ENCODE assay signal across 39 mouse cellular contexts in the genomic region with DNA sequence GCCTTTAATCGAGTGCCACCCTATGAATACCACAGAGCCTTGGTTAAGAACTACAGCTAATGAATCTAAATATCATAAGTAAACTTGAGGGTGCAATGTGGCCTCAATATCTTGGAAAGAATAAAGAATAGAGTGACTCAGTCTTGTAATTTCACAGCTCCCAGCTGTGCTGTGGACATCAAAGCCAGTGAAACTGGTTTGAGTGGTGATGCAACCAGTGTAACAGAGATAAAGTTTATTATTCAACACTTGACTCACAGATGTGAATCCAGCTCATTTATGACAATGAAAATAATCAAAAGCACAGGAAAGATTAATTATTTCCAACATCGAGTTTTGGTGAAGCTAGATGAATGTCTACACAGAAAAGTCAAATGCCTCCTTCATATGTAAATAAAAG. TPM values are rescaled to one million over a fixed set of nuclear protein-coding genes. Genes with fewer than 3 reads are reported as not detected.
"Had no signal": no experiment of that assay in that cellular context is flagged by ENCODE, and none has a peak within 500 bp of the region (broad histone marks: within the 10 kb centered on the region; RNA-seq: fewer than 3 reads in every experiment).

No protein-coding gene starts in this region.

- ATAC-seq: forebrain, embryonic 13.5 days; forebrain, embryonic 14.5 days; forebrain, embryonic 15.5 days; forebrain, embryonic 16.5 days; forebrain, postnatal 0 days had no signal

- DNase-seq: cerebellum, adult 8-10 months; cerebellum, adult 9-10 months; cerebellum, adult 9-11 months; cerebellum, postnatal 10 days; cerebellum, postnatal 14 days; cerebellum, postnatal 25 days; cerebellum, postnatal 36 days; embryo, embryonic 11 days; forebrain, postnatal 0 days; gastrocnemius, adult 2 months; gastrocnemius, postnatal 10 days; gastrocnemius, postnatal 14 days; gastrocnemius, postnatal 25 days; gastrocnemius, postnatal 36 days; heart, adult 11 months; heart, adult 18-20 months; heart, adult 2 months had no signal

- H3K36me3 ChIP-seq: embryonic facial prominence, embryonic 10.5 days; embryonic facial prominence, embryonic 12.5 days; embryonic facial prominence, embryonic 13.5 days; embryonic facial prominence, embryonic 15.5 days; forebrain, embryonic 10.5 days; forebrain, embryonic 12.5 days; forebrain, embryonic 15.5 days had no signal

- H3K27ac ChIP-seq: embryonic facial prominence, embryonic 10.5 days; embryonic facial prominence, embryonic 12.5 days; embryonic facial prominence, embryonic 13.5 days; embryonic facial prominence, embryonic 15.5 days; forebrain, embryonic 10.5 days; forebrain, embryonic 12.5 days; forebrain, embryonic 13.5 days; forebrain, embryonic 15.5 days; gastrocnemius, adult 2 months; heart, adult 2 months had no signal

- H3K9me3 ChIP-seq: embryonic facial prominence, embryonic 10.5 days; embryonic facial prominence, embryonic 12.5 days; embryonic facial prominence, embryonic 13.5 days; embryonic facial prominence, embryonic 15.5 days; forebrain, embryonic 10.5 days; forebrain, embryonic 12.5 days; forebrain, embryonic 13.5 days; forebrain, embryonic 15.5 days had no signal

- H3K4me1 ChIP-seq: embryonic facial prominence, embryonic 10.5 days; embryonic facial prominence, embryonic 12.5 days; embryonic facial prominence, embryonic 13.5 days; embryonic facial prominence, embryonic 15.5 days; forebrain, embryonic 10.5 days; forebrain, embryonic 12.5 days; forebrain, embryonic 13.5 days; forebrain, embryonic 15.5 days had no signal

- H3K27me3 ChIP-seq: embryonic facial prominence, embryonic 12.5 days; embryonic facial prominence, embryonic 13.5 days; embryonic facial prominence, embryonic 15.5 days; forebrain, embryonic 12.5 days; forebrain, embryonic 13.5 days; forebrain, embryonic 15.5 days had no signal

- H3K4me3 ChIP-seq: embryonic facial prominence, embryonic 10.5 days; embryonic facial prominence, embryonic 12.5 days; embryonic facial prominence, embryonic 13.5 days; embryonic facial prominence, embryonic 15.5 days; erythroblast, embryonic 14.5 days; forebrain, embryonic 10.5 days; forebrain, embryonic 12.5 days; forebrain, embryonic 13.5 days; forebrain, embryonic 15.5 days; gastrocnemius, adult 2 months; heart, adult 2 months had no signal

- H3K9ac ChIP-seq: embryonic facial prominence, embryonic 12.5 days; embryonic facial prominence, embryonic 13.5 days; embryonic facial prominence, embryonic 15.5 days; forebrain, embryonic 12.5 days; forebrain, embryonic 13.5 days; forebrain, embryonic 15.5 days; forebrain, postnatal 0 days had no signal

- H3K4me2 ChIP-seq: embryonic facial prominence, embryonic 12.5 days; embryonic facial prominence, embryonic 13.5 days; embryonic facial prominence, embryonic 15.5 days; forebrain, embryonic 12.5 days; forebrain, embryonic 13.5 days; forebrain, embryonic 15.5 days had no signal

RNA-seq across cellular contexts. Expression of gene Olfr538, which starts 27.9 kb away (rescaled TPM):
- total RNA-seq: common myeloid progenitor, adult 5-6 weeks; forebrain, postnatal 0 days; gastrocnemius, adult 18-20 months; gastrocnemius, adult 2 months; gastrocnemius, adult 8-10 months; gastrocnemius, postnatal 10 days; gastrocnemius, postnatal 14 days; gastrocnemius, postnatal 25 days; gastrocnemius, postnatal 36 days; gastrocnemius, postnatal 4 days; granulocyte monocyte progenitor cell, adult 5-6 weeks; heart, adult 18-20 months; heart, adult 2 months; heart, adult 8-10 months had no signal
- polyA plus RNA-seq: cortical plate, adult 2 months; embryonic facial prominence, embryonic 10.5 days; embryonic facial prominence, embryonic 11.5 days; embryonic facial prominence, embryonic 12.5 days; embryonic facial prominence, embryonic 13.5 days; embryonic facial prominence, embryonic 14.5 days; embryonic facial prominence, embryonic 15.5 days; erythroblast, embryonic 14.5 days; forebrain, embryonic 10.5 days; forebrain, embryonic 11.5 days; forebrain, embryonic 12.5 days; forebrain, embryonic 13.5 days; forebrain, embryonic 14.5 days; forebrain, embryonic 15.5 days; forebrain, embryonic 16.5 days; forebrain, postnatal 0 days; frontal cortex, adult 2 months; heart, adult 2 months had no signal

RNA-seq across cellular contexts. Expression of gene Olfr536, which starts 32.5 kb away (rescaled TPM):
- total RNA-seq: common myeloid progenitor, adult 5-6 weeks; forebrain, postnatal 0 days; gastrocnemius, adult 18-20 months; gastrocnemius, adult 2 months; gastrocnemius, adult 8-10 months; gastrocnemius, postnatal 10 days; gastrocnemius, postnatal 14 days; gastrocnemius, postnatal 25 days; gastrocnemius, postnatal 36 days; gastrocnemius, postnatal 4 days; granulocyte monocyte progenitor cell, adult 5-6 weeks; heart, adult 18-20 months; heart, adult 2 months; heart, adult 8-10 months had no signal
- polyA plus RNA-seq: cortical plate, adult 2 months; embryonic facial prominence, embryonic 10.5 days; embryonic facial prominence, embryonic 12.5 days; embryonic facial prominence, embryonic 13.5 days; forebrain, embryonic 10.5 days; forebrain, embryonic 11.5 days; forebrain, embryonic 12.5 days; forebrain, embryonic 13.5 days; forebrain, embryonic 14.5 days; forebrain, embryonic 15.5 days; forebrain, embryonic 16.5 days; forebrain, postnatal 0 days; heart, adult 2 months had no signal

RNA-seq across cellular contexts. Expression of gene Olfr535, which starts 55.7 kb away (rescaled TPM):
- total RNA-seq: common myeloid progenitor, adult 5-6 weeks; forebrain, postnatal 0 days; gastrocnemius, adult 18-20 months; gastrocnemius, adult 2 months; gastrocnemius, adult 8-10 months; gastrocnemius, postnatal 10 days; gastrocnemius, postnatal 14 days; gastrocnemius, postnatal 25 days; gastrocnemius, postnatal 36 days; gastrocnemius, postnatal 4 days; granulocyte monocyte progenitor cell, adult 5-6 weeks; heart, adult 18-20 months; heart, adult 2 months; heart, adult 8-10 months had no signal
- polyA plus RNA-seq: cortical plate, adult 2 months; embryonic facial prominence, embryonic 10.5 days; embryonic facial prominence, embryonic 11.5 days; embryonic facial prominence, embryonic 12.5 days; embryonic facial prominence, embryonic 13.5 days; embryonic facial prominence, embryonic 14.5 days; embryonic facial prominence, embryonic 15.5 days; erythroblast, embryonic 14.5 days; forebrain, embryonic 10.5 days; forebrain, embryonic 11.5 days; forebrain, embryonic 12.5 days; forebrain, embryonic 13.5 days; forebrain, embryonic 14.5 days; forebrain, embryonic 15.5 days; forebrain, embryonic 16.5 days; forebrain, postnatal 0 days; frontal cortex, adult 2 months; heart, adult 2 months had no signal
